Mouse (Mus musculus) liver, adult 2 months (tissue): ENCODE results near the gene Vmn2r52. TPM values are rescaled to one million over a fixed set of nuclear protein-coding genes. Genes with fewer than 3 reads are reported as not detected.
"Not testable (repeated sequence)": the region's sequence is repeated elsewhere in the genome, so short reads cannot be mapped to it uniquely, and the experiment has no call there.

Source experiments
- DNase-seq: peaks from one replicate; pipeline ENCODE4 v3.0.0-alpha.2; 2011; ENCODE audit warnings: low read depth, low spot score; ENCODE audit errors: extremely low read depth
- H3K27ac ChIP-seq: fragments of 200-500 bp; replicated peaks from 2 replicates; pipeline ENCODE4 v1.5.1; 2012; ENCODE audit warnings: low read depth, mild to moderate bottlenecking, control low read depth, inconsistent platforms, low read length; ENCODE audit not compliant: insufficient read depth
- H3K27me3 ChIP-seq: fragments of 200-500 bp; 2 replicates; pipeline ENCODE4 v1.6.1; 2012; ENCODE audit warnings: mild to moderate bottlenecking, moderate library complexity, low read length, inconsistent platforms; ENCODE audit not compliant: control insufficient read depth, insufficient read depth
- H3K36me3 ChIP-seq: fragments of 200-500 bp; 2 replicates; pipeline ENCODE4 v1.6.1; 2012; ENCODE audit warnings: low read length, inconsistent platforms; ENCODE audit not compliant: control insufficient read depth, insufficient read depth
- H3K4me1 ChIP-seq: fragments of 200-500 bp; 2 replicates; pipeline ENCODE4 v1.6.1; 2011; ENCODE audit warnings: low read length; ENCODE audit not compliant: control insufficient read depth, insufficient read depth
- H3K4me3 ChIP-seq: fragments of 200-500 bp; 2 replicates; pipeline ENCODE4 v1.5.1; 2011; ENCODE audit warnings: low read depth, mild to moderate bottlenecking, control low read depth, low read length, moderate library complexity; ENCODE audit not compliant: insufficient read depth
- H3K79me2 ChIP-seq: fragments of 200-500 bp; 2 replicates; pipeline ENCODE4 v1.6.1; 2012; ENCODE audit warnings: inconsistent platforms, mild to moderate bottlenecking, low read length, moderate library complexity; ENCODE audit not compliant: control insufficient read depth, insufficient read depth
- H3K9ac ChIP-seq: fragments of 200-500 bp; 2 replicates; pipeline ENCODE4 v1.6.1; 2012; ENCODE audit warnings: low read depth, mild to moderate bottlenecking, control low read depth, inconsistent platforms, low read length
- CTCF ChIP-seq: fragments of 200-500 bp; IDR thresholded peaks from 2 replicates; pipeline ENCODE4 v1.5.1; 2011; ENCODE audit warnings: low read depth, low read length, control low read depth
- POLR2A ChIP-seq: fragments of 200-500 bp; IDR thresholded peaks from 2 replicates; pipeline ENCODE4 v1.6.1; 2011; ENCODE audit warnings: low read length, control low read depth; ENCODE audit not compliant: insufficient read depth; ENCODE audit errors: extremely low read depth
- WGBS: fragments of 180-500 bp; shearing (Covaris S2); methylation state at CpG from one replicate; pipeline ENCODE4 v1.1.7; 2018; 5-methylcytosine and 5-hydroxymethylcytosine counted together
- polyA plus RNA-seq: library from polyadenylated mRNA; depleted of rRNA; stranded (reverse); fragments of >200 nt; gene quantifications from 2 replicates; pipeline ENCODE4 v1.2.3, GENCODE M21; 2012; rRNA removed
- total RNA-seq: library from RNA; depleted of rRNA; stranded (reverse); fragments of >200 nt; gene quantifications from 2 replicates; pipeline ENCODE4 v1.2.3, GENCODE M21; 2014; rRNA removed

Gene Vmn2r52
- not detected in 2 replicates for total RNA-seq
- polyA plus RNA-seq = not detected in 2 replicates

GRCm38 (mm10) chr7:10176473-10176872 is at the start of gene Vmn2r52:
TSS of gene Vmn2r52 (minus strand) at chr7:10176573.
- no peak within 1 kb of the TSS for H3K4me3 ChIP-seq

GRCm38 (mm10) chr7:10105641-10106040 is 70.7 kb downstream of the Vmn2r52 start, which contains the start of gene Vmn2r51:
TSS of gene Vmn2r51 (minus strand) at chr7:10105741.
- 26% methylated on average over 1 of the region's 1 CpGs for WGBS
- not testable (repeated sequence) for H3K4me3 ChIP-seq, H3K27ac ChIP-seq, H3K36me3 ChIP-seq, H3K4me1 ChIP-seq, DNase-seq, H3K9ac ChIP-seq, H3K79me2 ChIP-seq, H3K27me3 ChIP-seq

More at GRCm38 (mm10) chr7:10176473-10176872, at the start of gene Vmn2r52:
- no peak for DNase-seq
- H3K27ac ChIP-seq = no peak within 1 kb of the TSS
- H3K79me2 ChIP-seq = no peaks in the 10 kb centered on the region
- no peaks in the 10 kb centered on the region for H3K4me1 ChIP-seq
- 85% methylated on average over 1 of the region's 1 CpGs for WGBS
- H3K36me3 ChIP-seq = no peaks in the 10 kb centered on the region
- no peak within 1 kb of the TSS for H3K9ac ChIP-seq
- TF ChIP-seq CTCF (no peak), POLR2A (no peak)
- no peaks in the 10 kb centered on the region for H3K27me3 ChIP-seq

Other genes with a start within 250 kb of the Vmn2r52 start
- gene Vmn2r48, start 223.0 kb downstream of the Vmn2r52 start, total RNA-seq = not detected in 2 replicates
- not detected in 2 replicates for gene Vmn2r48, start 223.0 kb downstream of the Vmn2r52 start, polyA plus RNA-seq
- gene Vmn2r49, start 184.3 kb downstream of the Vmn2r52 start, total RNA-seq = not detected in 2 replicates
- not detected in 2 replicates for gene Vmn2r49, start 184.3 kb downstream of the Vmn2r52 start, polyA plus RNA-seq
- not detected in 2 replicates for gene Vmn2r50, start 123.3 kb downstream of the Vmn2r52 start, total RNA-seq
- not detected in 2 replicates for gene Vmn2r50, start 123.3 kb downstream of the Vmn2r52 start, polyA plus RNA-seq
- not detected in 2 replicates for gene Vmn2r51, start 70.8 kb downstream of the Vmn2r52 start, total RNA-seq
- not detected in 2 replicates for gene Vmn2r51, start 70.8 kb downstream of the Vmn2r52 start, polyA plus RNA-seq
- not detected in 2 replicates for gene Vmn1r66, start 101.4 kb upstream of the Vmn2r52 start, total RNA-seq
- gene Vmn1r66, start 101.4 kb upstream of the Vmn2r52 start, polyA plus RNA-seq = not detected in 2 replicates